Mouse (Mus musculus) liver, adult 2 months (tissue): ENCODE measurements around the gene Evi5.

ENCODE experiments used
- CTCF ChIP-seq: fragments of 200-500 bp; IDR thresholded peaks from 2 replicates; pipeline ENCODE4 v1.5.1; 2011; ENCODE audit warnings: low read depth, low read length, control low read depth
- POLR2A ChIP-seq: fragments of 200-500 bp; IDR thresholded peaks from 2 replicates; pipeline ENCODE4 v1.6.1; 2011; ENCODE audit warnings: low read length, control low read depth; ENCODE audit not compliant: insufficient read depth; ENCODE audit errors: extremely low read depth

DNA sequence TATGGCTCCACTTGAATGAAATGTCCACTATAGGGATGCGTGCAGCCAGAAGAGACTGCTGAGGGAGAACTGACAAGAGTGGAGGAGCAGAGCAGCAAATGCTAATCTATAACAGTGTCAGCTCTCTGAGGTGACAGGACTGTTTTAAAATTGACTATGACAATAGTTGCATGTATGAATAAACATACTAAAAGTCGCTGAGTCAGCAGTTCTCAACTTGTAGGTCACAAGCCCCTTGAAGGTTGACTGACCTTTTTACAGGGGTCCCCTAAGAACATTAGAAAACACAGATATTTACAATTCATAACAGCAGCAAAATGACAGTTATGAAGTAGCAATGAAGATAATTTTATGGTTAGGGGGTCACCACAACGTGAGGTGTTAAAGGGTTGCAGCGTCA, 25.9 kb downstream of the Evi5 start:
- TF ChIP-seq CTCF (no peak), POLR2A (no peak)
